ENCODE assay signal across 29 mouse cellular contexts in genomic region chr16:45729163-45729562, GRCm38 (mm10). TPM values are rescaled to one million over a fixed set of nuclear protein-coding genes. Genes with fewer than 3 reads are reported as not detected.
DNase-seq lines count a peak whose midpoint lies in the region; ATAC-seq and TF ChIP-seq lines count a peak whose summit lies in the region.
"Had no signal": no experiment of that assay in that cellular context is flagged by ENCODE, and none has a peak within 500 bp of the region (broad histone marks: within the 10 kb centered on the region; RNA-seq: fewer than 3 reads in every experiment).

No protein-coding gene starts in this region.

- ATAC-seq in kidney, embryonic 14.5 days (ENCODE audit: low FRiP score, low TSS enrichment) = no peak
- peak; percentile 47; the same call in 1 of the 2 replicates for ATAC-seq in liver, postnatal 0 days
- ATAC-seq in liver, embryonic 11.5 days (replicated peaks; ENCODE audit: low FRiP score) = no peak
- ATAC-seq: forebrain, embryonic 13.5 days; hindbrain, embryonic 16.5 days; intestine, embryonic 15.5 days; lung, postnatal 0 days; midbrain, embryonic 15.5 days had no signal

- H3K4me3 ChIP-seq in kidney, embryonic 14.5 days (ENCODE audit: low read length) = no peak overlapping the region
- no peak overlapping the region for H3K4me3 ChIP-seq in liver, postnatal 0 days (ENCODE audit: low read depth, low read length)
- H3K4me3 ChIP-seq in liver, embryonic 11.5 days (ENCODE audit: low read depth, low read length) = no peak overlapping the region
- H3K4me3 ChIP-seq: forebrain, embryonic 13.5 days; hindbrain, embryonic 10.5 days; intestine, embryonic 15.5 days; liver, embryonic 15.5 days; midbrain, embryonic 15.5 days; neural tube, embryonic 13.5 days had no signal

- H3K4me2 ChIP-seq in kidney, embryonic 14.5 days (replicated peaks; ENCODE audit: low read depth, low read length) = no peak overlapping the region
- H3K4me2 ChIP-seq in liver, postnatal 0 days (ENCODE audit: low read depth, low read length) = no peak overlapping the region
- H3K4me2 ChIP-seq in liver, embryonic 11.5 days = no peak overlapping the region
- H3K4me2 ChIP-seq: forebrain, embryonic 13.5 days; intestine, embryonic 15.5 days; liver, embryonic 15.5 days; midbrain, embryonic 15.5 days; neural tube, embryonic 13.5 days had no signal

- H3K4me1 ChIP-seq in kidney, embryonic 14.5 days (ENCODE audit: control insufficient read depth, insufficient read depth, low read length) = peaks cover 3% of the 10 kb centered on the region; the same call in 1 of the 2 replicates
- peaks cover 4% of the 10 kb centered on the region for H3K4me1 ChIP-seq in liver, postnatal 0 days (ENCODE audit: insufficient read depth)
- H3K4me1 ChIP-seq in liver, embryonic 11.5 days (replicated peaks; ENCODE audit: control insufficient read depth, insufficient read depth, low read length) = no peaks in the 10 kb centered on the region

- WGBS in kidney, embryonic 14.5 days = 89% methylated on average over 5 of the region's 5 CpGs
- WGBS in liver, postnatal 0 days (ENCODE audit: insufficient replicate concordance) = 71% methylated on average over 5 of the region's 5 CpGs
- 83% methylated on average over 5 of the region's 5 CpGs for WGBS in liver, embryonic 11.5 days

- no peak for TF ChIP-seq CTCF in liver, postnatal 0 days (IDR thresholded peaks at IDR 0.05; ENCODE audit: low read depth)

- peaks cover 35% of the 10 kb centered on the region for H3K36me3 ChIP-seq in kidney, embryonic 14.5 days (ENCODE audit: control insufficient read depth, insufficient read depth, low read length)
- H3K36me3 ChIP-seq in liver, postnatal 0 days (replicated peaks; ENCODE audit: insufficient read depth, low read length) = peaks cover 20% of the 10 kb centered on the region
- peaks cover 10% of the 10 kb centered on the region for H3K36me3 ChIP-seq in liver, embryonic 11.5 days (ENCODE audit: control insufficient read depth, insufficient read depth, low read length)

- no peak overlapping the region for H3K27ac ChIP-seq in kidney, embryonic 14.5 days (ENCODE audit: low read depth, low read length)
- H3K27ac ChIP-seq in liver, postnatal 0 days (ENCODE audit: low read depth) = no peak overlapping the region
- H3K27ac ChIP-seq in liver, embryonic 11.5 days (ENCODE audit: low read depth, low read length) = no peak overlapping the region
- H3K27ac ChIP-seq: forebrain, embryonic 13.5 days; hindbrain, embryonic 10.5 days; intestine, embryonic 15.5 days; liver, embryonic 15.5 days; macrophage; midbrain, embryonic 15.5 days; neural tube, embryonic 13.5 days had no signal

- DNase-seq in kidney, adult 8-10 months = peak; percentile 50 to 57
- no peak for DNase-seq in liver, postnatal 0 days
- no peak for DNase-seq in liver, embryonic 11.5 days (ENCODE audit: low spot score)
- peak; percentile 62 for DNase-seq in kidney, postnatal 14 days
- no peak for DNase-seq in cerebellum, postnatal 25 days
- DNase-seq in left cerebral cortex, adult 8-10 months (ENCODE audit: low spot score in 2 of 2) = no peak
- DNase-seq: adrenal gland, adult 8-10 months; cerebellum, adult 2 months; cerebellum, postnatal 36 days; right cerebral cortex, adult 18-20 months; right cerebral cortex, postnatal 4 days; thymus, postnatal 14 days had no signal

- no peak overlapping the region for H3K9ac ChIP-seq in kidney, embryonic 14.5 days (ENCODE audit: low read depth, low read length)
- H3K9ac ChIP-seq in liver, postnatal 0 days (replicated peaks) = no peak overlapping the region
- H3K9ac ChIP-seq in liver, embryonic 11.5 days (ENCODE audit: low read depth, low read length) = no peak overlapping the region
- H3K9ac ChIP-seq: forebrain, embryonic 13.5 days; intestine, embryonic 15.5 days; liver, embryonic 15.5 days; midbrain, embryonic 15.5 days; neural tube, embryonic 13.5 days had no signal

- no peaks in the 10 kb centered on the region for H3K27me3 ChIP-seq in kidney, embryonic 14.5 days (ENCODE audit: control insufficient read depth, insufficient read depth, low read length)
- H3K27me3 ChIP-seq in liver, postnatal 0 days (ENCODE audit: insufficient read depth, low read length) = peaks cover 6% of the 10 kb centered on the region; the same call in 1 of the 2 replicates
- H3K27me3 ChIP-seq in liver, embryonic 11.5 days (replicated peaks; ENCODE audit: control insufficient read depth, insufficient read depth, low read length) = 0 out of 2 replicates have a peak, but pooled peaks cover 6% of the 10 kb centered on the region
- H3K27me3 ChIP-seq: forebrain, embryonic 13.5 days; intestine, embryonic 15.5 days; midbrain, embryonic 15.5 days; neural tube, embryonic 13.5 days had no signal

- no peaks in the 10 kb centered on the region for H3K9me3 ChIP-seq in kidney, embryonic 14.5 days (ENCODE audit: control insufficient read depth, low read length)
- no peaks in the 10 kb centered on the region for H3K9me3 ChIP-seq in liver, postnatal 0 days (ENCODE audit: low read length)
- H3K9me3 ChIP-seq in liver, embryonic 11.5 days (ENCODE audit: control insufficient read depth, low read length) = no peaks in the 10 kb centered on the region
- H3K9me3 ChIP-seq: forebrain, embryonic 13.5 days; hindbrain, embryonic 10.5 days; intestine, embryonic 15.5 days; liver, embryonic 15.5 days; midbrain, embryonic 15.5 days; neural tube, embryonic 13.5 days had no signal

- no peak for TF ChIP-seq EP300 in liver, postnatal 0 days (IDR thresholded peaks at IDR 0.05; ENCODE audit: low read depth)

RNA-seq across cellular contexts. Expression of gene Tagln3, which starts 4.8 kb away (rescaled TPM):
- polyA plus RNA-seq in kidney, embryonic 14.5 days (2014; fragmentation: Nextera tagmentation; extraction: Ambion mirVana) = 8.0 and 8.5 TPM in 2 replicates
- polyA plus RNA-seq in liver, postnatal 0 days (2015; fragmentation: Nextera tagmentation; extraction: Ambion mirVana) = 0.08 TPM in 1 of 2 replicates, not detected in the other
- polyA plus RNA-seq in liver, embryonic 11.5 days (2014; fragmentation: Nextera tagmentation; extraction: Ambion mirVana) = 4.1 and 5.4 TPM in 2 replicates
- total RNA-seq in left cerebral cortex, adult 8-10 months (2022) = 100 to 1,000 TPM; 282 to 335 (median 308) TPM
- total RNA-seq: MEL had no signal

RNA-seq across cellular contexts. Expression of gene Abhd10, which starts 13.6 kb away (rescaled TPM):
- polyA plus RNA-seq in kidney, embryonic 14.5 days (2014; fragmentation: Nextera tagmentation; extraction: Ambion mirVana) = 36.5 and 38.8 TPM in 2 replicates
- polyA plus RNA-seq in liver, postnatal 0 days (2015; fragmentation: Nextera tagmentation; extraction: Ambion mirVana) = 13.9 TPM in 2 replicates
- polyA plus RNA-seq in liver, embryonic 11.5 days (2014; fragmentation: Nextera tagmentation; extraction: Ambion mirVana) = 28.3 and 30.7 TPM in 2 replicates
- 10 to 100 TPM; 18.8 to 25.5 (median 25.4) TPM for total RNA-seq in left cerebral cortex, adult 8-10 months (2022)

RNA-seq across cellular contexts. Expression of gene Tmprss7, which starts 35.7 kb away (rescaled TPM):
- not detected in 2 replicates for polyA plus RNA-seq in kidney, embryonic 14.5 days (2014; fragmentation: Nextera tagmentation; extraction: Ambion mirVana)
- polyA plus RNA-seq in liver, postnatal 0 days (2015; fragmentation: Nextera tagmentation; extraction: Ambion mirVana) = 0.14 TPM in 2 replicates
- 0.63 and 0.84 TPM in 2 replicates for polyA plus RNA-seq in liver, embryonic 11.5 days (2014; fragmentation: Nextera tagmentation; extraction: Ambion mirVana)
- total RNA-seq in left cerebral cortex, adult 8-10 months (2022) = 1 to 10 TPM; 1.3 to 3.3 (median 1.8) TPM
- total RNA-seq: gastrocnemius, adult 18-20 months; gastrocnemius, postnatal 4 days had no signal
- polyA plus RNA-seq: C2C12; embryonic facial prominence, embryonic 14.5 days; heart, embryonic 16.5 days; macrophage; stomach, embryonic 14.5 days had no signal

Comparison
In these comparisons a context has a peak if more than half of its experiments do, and no peak if none do; other contexts are left out.
1. DNase-seq: peak in kidney, adult 8-10 months (2 of 2) and kidney, postnatal 14 days (single experiment); none in liver, postnatal 0 days (single experiment), liver, embryonic 11.5 days (single experiment), cerebellum, postnatal 25 days (0 of 2) and left cerebral cortex, adult 8-10 months (0 of 2).